Mouse (Mus musculus) T-helper 1 cell (primary cell): ENCODE measurements around the gene Cldn34b3.
"Not testable (repeated sequence)": the region's sequence is repeated elsewhere in the genome, so short reads cannot be mapped to it uniquely, and the experiment has no call there.

Source experiments
- in situ Hi-C: fragments of 300-600 bp; cut with MboI, MseI; formaldehyde crosslinking; loops from one replicate; pipeline ENCODE4 v1.15.1; 2025; ENCODE audit warnings: high pct_unique_total_duplicates

Gene Cldn34b3

DNA sequence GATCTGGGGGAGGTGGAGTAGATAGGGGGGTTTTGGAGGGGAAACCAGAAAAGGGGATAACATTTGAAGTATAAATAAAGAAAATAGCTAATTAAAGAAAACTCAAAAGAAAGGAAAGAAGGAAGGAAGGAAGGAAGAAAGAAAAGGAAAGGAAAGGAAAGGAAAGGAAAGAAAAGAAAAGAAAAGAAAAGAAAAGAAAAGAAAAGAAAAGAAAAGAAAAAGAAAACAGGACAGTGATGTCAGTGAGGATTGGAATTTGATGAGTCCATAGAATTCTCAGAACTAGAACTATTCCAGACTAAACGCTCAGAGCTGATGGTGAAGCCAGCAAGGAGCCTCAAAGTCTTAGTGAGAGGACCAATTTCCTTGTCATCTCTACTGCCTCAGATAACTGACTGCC is at the start of gene Cldn34b3:
Gene Cldn34b3, plus strand, starts transcription at position 301 of the 400 bp plus-strand sequence.
- in situ Hi-C loops = not testable (repeated sequence)
